8 mouse cellular contexts compared by ENCODE assay signal in the genomic region with DNA sequence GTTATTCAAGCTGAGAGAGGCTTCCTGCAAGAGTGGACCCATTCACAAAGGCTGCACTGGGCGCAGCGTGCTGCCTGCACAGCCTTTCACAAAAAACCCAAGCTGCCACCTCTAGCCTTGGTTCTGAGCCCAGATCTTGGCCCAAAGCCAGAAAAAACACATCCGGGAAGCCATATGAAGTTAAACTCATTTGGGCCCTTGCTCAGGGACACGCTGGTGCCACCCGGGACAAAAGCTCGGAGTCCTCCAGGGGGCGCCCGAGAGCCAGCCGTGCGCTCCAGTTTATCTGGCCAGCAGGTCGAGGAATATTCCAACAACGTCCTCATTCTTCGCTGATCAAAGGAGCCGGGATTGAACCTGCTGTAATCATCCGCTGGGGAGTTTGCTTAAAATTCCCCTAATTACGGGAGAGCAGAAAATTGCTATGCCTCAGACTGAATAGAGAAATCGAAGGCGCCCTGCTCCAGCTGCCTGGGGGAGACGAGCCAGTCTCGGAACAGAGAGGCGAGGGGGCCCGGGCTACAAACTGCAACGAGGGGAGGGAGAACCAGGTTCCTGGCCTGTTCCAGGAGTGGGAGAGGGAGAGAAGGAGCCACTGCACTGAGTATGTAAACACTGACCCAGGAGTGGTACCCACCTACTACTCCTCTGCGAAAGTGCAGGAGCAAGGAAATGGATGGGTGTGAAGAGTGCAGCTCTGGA.
DNase-seq lines count a peak whose midpoint lies in the region; ATAC-seq and TF ChIP-seq lines count a peak whose summit lies in the region.

No protein-coding gene starts in this region.

- H3K4me3 ChIP-seq in forebrain, embryonic 15.5 days: peak overlapping the region; percentile 14
- no peak overlapping the region for H3K4me3 ChIP-seq in liver, postnatal 0 days (ENCODE audit: low read depth, low read length)

- peak overlapping the region; percentile 29; the same call in 1 of the 2 replicates for H3K9ac ChIP-seq in forebrain, embryonic 15.5 days (replicated peaks)
- no peak overlapping the region for H3K9ac ChIP-seq in liver, postnatal 0 days (replicated peaks)

- H3K27me3 ChIP-seq in forebrain, embryonic 15.5 days: no peaks in the 10 kb centered on the region
- H3K27me3 ChIP-seq in liver, postnatal 0 days (ENCODE audit: insufficient read depth, low read length): 0 out of 2 replicates have a peak, but pooled peaks cover 12% of the 10 kb centered on the region

- H3K4me2 ChIP-seq in forebrain, embryonic 15.5 days (replicated peaks): peak overlapping the region; percentile 25
- no peak overlapping the region for H3K4me2 ChIP-seq in liver, postnatal 0 days (ENCODE audit: low read depth, low read length)

- H3K36me3 ChIP-seq in forebrain, embryonic 15.5 days: no peaks in the 10 kb centered on the region
- no peaks in the 10 kb centered on the region for H3K36me3 ChIP-seq in liver, postnatal 0 days (replicated peaks; ENCODE audit: insufficient read depth, low read length)

- H3K27ac ChIP-seq in forebrain, embryonic 15.5 days (replicated peaks): peak overlapping the region; percentile 82
- H3K27ac ChIP-seq in liver, postnatal 0 days (ENCODE audit: low read depth): no peak overlapping the region

- no peaks in the 10 kb centered on the region for H3K9me3 ChIP-seq in forebrain, embryonic 15.5 days
- H3K9me3 ChIP-seq in liver, postnatal 0 days (ENCODE audit: low read length): no peaks in the 10 kb centered on the region

- DNase-seq in ES-CJ7 (ENCODE audit: low read depth, low spot score): peak; percentile 72
- peak; percentile 77 to 87 for DNase-seq in cerebellum, adult 18-20 months
- peak; percentile 75 to 88 for DNase-seq in heart, postnatal 10 days
- DNase-seq in kidney, postnatal 4 days: peak; percentile 90
- DNase-seq in liver, postnatal 0 days: peak; percentile 82
- peak; percentile 71 for DNase-seq in ovary, postnatal 36 days (ENCODE audit: low spot score)
- DNase-seq in thymus, postnatal 14 days: peak; percentile 67

- 4% methylated on average over 24 of the region's 24 CpGs for WGBS in forebrain, embryonic 15.5 days
- 20% methylated on average over 24 of the region's 24 CpGs for WGBS in liver, postnatal 0 days (ENCODE audit: insufficient replicate concordance)

- TF ChIP-seq CTCF in liver, postnatal 0 days (IDR thresholded peaks at IDR 0.05; ENCODE audit: low read depth): peak; percentile 82

- peaks cover 48% of the 10 kb centered on the region for H3K4me1 ChIP-seq in forebrain, embryonic 15.5 days
- no peaks in the 10 kb centered on the region for H3K4me1 ChIP-seq in liver, postnatal 0 days (ENCODE audit: insufficient read depth)

- TF ChIP-seq EP300 in liver, postnatal 0 days (IDR thresholded peaks at IDR 0.05; ENCODE audit: low read depth): no peak

- ATAC-seq in forebrain, embryonic 15.5 days (replicated peaks): peak; percentile 63
- peak; percentile 47; the same call in 1 of the 2 replicates for ATAC-seq in liver, postnatal 0 days

- intact Hi-C loops in heart, postnatal 10 days (cut with DNase I): loop anchor here (2.0 kb wide), 1 partner anchor 53 kb away; no protein-coding TSS in a partner anchor
